Mouse (Mus musculus) intestine, embryonic 15.5 days (tissue): Measurements from ENCODE around the gene Iqgap2. TPM values are rescaled to one million over a fixed set of nuclear protein-coding genes. Genes with fewer than 3 reads are reported as not detected.

Source experiments
- ATAC-seq: fragments of 200-750 bp; cut with Nextera tagmentation; 2 replicates; pipeline ENCODE4 v1.8.0; 2017; ENCODE audit warnings: moderate TSS enrichment, moderate library complexity
- H3K27ac ChIP-seq: fragments of 300-500 bp; sonication (generic); 2 replicates; pipeline ENCODE4 v1.5.1; 2015; ENCODE audit warnings: mild to moderate bottlenecking, inconsistent platforms
- H3K27me3 ChIP-seq: fragments of 300-500 bp; sonication (generic); replicated peaks from 2 replicates; pipeline ENCODE4 v1.6.1; 2015; ENCODE audit warnings: inconsistent platforms
- H3K36me3 ChIP-seq: fragments of 300-500 bp; sonication (generic); 2 replicates; pipeline ENCODE4 v1.6.1; 2015; ENCODE audit warnings: inconsistent platforms
- H3K4me1 ChIP-seq: fragments of 300-500 bp; sonication (generic); replicated peaks from 2 replicates; pipeline ENCODE4 v1.6.1; 2015; ENCODE audit warnings: inconsistent platforms
- H3K4me2 ChIP-seq: fragments of 300-500 bp; sonication (generic); replicated peaks from 2 replicates; pipeline ENCODE4 v1.6.1; 2015; ENCODE audit warnings: mild to moderate bottlenecking, inconsistent platforms
- H3K4me3 ChIP-seq: fragments of 300-500 bp; sonication (generic); replicated peaks from 2 replicates; pipeline ENCODE4 v1.5.1; 2015; ENCODE audit warnings: inconsistent platforms
- H3K9ac ChIP-seq: fragments of 300-500 bp; sonication (generic); 2 replicates; pipeline ENCODE4 v1.6.1; 2015; ENCODE audit warnings: inconsistent platforms
- H3K9me3 ChIP-seq: fragments of 300-500 bp; sonication (generic); 2 replicates; pipeline ENCODE4 v1.6.1; 2016; ENCODE audit warnings: inconsistent platforms
- WGBS: fragments of 180-500 bp; shearing (Covaris S2); methylation state at CpG from one replicate; pipeline ENCODE4 v1.1.7; 2015; 5-methylcytosine and 5-hydroxymethylcytosine counted together
- polyA plus RNA-seq: library from polyadenylated mRNA; unstranded; fragments of >200 nt; fragmentation: Nextera tagmentation; extraction: Ambion mirVana; gene quantifications from 2 replicates; pipeline ENCODE4 v1.2.1, GENCODE M21; 2015

Gene Iqgap2
- polyA plus RNA-seq, 1 experiment from 2014 or later, result 27.3 TPM

DNA sequence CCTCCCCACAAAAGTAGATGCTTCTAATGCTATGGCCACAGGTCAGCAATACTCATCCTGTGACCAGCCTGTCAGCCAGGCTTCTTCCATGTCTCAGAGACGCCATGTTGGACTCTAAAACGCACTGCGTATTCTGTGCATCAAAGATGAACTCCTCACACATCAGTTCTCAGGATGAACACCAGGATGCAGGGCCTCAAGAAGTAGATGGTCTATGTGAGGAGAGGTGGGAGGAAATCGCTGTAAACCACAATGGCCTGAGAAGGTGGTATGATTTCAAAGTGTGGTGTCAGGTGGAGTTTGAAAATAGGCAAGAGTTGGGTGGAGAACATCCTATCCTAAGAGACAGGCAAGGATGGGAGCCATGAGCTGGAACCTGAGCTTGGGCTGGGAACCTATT lies 1.4 kb upstream of the Iqgap2 start:
- H3K9me3 ChIP-seq, result no peaks in the 10 kb centered on the region
- no peaks in the 10 kb centered on the region for H3K27me3 ChIP-seq
- H3K4me1 ChIP-seq, result peaks cover 12% of the 10 kb centered on the region; the same call in 1 of the 2 replicates
- no peak overlapping the region for H3K9ac ChIP-seq
- 90% methylated on average over 4 of the region's 4 CpGs for WGBS
- ATAC-seq, result no peak
- H3K27ac ChIP-seq, result no peak overlapping the region
- no peaks in the 10 kb centered on the region for H3K36me3 ChIP-seq
- no peak overlapping the region for H3K4me2 ChIP-seq
- H3K4me3 ChIP-seq, result no peak overlapping the region

DNA sequence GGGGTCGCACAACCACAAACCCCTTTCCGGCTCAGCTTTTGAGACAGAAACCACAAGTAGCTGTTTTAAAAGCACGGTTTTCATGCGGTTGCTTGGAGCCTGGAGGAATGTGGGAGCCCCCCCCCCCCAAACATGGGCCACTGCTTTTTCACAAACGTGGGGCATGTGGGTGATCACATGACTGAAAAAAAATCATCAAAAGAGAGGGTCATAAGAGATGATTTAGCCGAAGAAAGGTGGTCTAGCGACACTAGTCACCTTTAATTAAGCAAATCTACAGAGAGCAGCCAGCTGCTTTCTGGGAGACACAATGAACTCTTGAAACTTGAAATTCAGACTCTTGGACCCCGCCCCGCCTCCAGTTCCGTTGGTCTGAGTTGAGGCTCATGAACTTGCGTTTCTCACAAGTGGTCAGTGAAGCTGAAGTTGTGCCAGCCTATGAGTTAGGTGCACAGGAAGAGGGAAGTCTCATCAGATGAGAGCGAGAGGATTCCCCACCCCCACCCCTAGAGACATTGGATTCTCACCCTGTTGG lies 956 bp upstream of the Iqgap2 start:
- 23% methylated on average over 12 of the region's 12 CpGs for WGBS
- Histone ChIP-seq H3K27ac (peak overlapping the region; percentile 48; the same call in 1 of the 2 replicates), H3K27me3 (no peaks in the 10 kb centered on the region), H3K36me3 (no peaks in the 10 kb centered on the region), H3K9ac (peak overlapping the region; percentile 83), H3K4me1 (peaks cover 12% of the 10 kb centered on the region; the same call in 1 of the 2 replicates), H3K9me3 (no peaks in the 10 kb centered on the region), H3K4me3 (peak overlapping the region; percentile 80), H3K4me2 (peak overlapping the region; percentile 95)
- ATAC-seq, result no peak

DNA sequence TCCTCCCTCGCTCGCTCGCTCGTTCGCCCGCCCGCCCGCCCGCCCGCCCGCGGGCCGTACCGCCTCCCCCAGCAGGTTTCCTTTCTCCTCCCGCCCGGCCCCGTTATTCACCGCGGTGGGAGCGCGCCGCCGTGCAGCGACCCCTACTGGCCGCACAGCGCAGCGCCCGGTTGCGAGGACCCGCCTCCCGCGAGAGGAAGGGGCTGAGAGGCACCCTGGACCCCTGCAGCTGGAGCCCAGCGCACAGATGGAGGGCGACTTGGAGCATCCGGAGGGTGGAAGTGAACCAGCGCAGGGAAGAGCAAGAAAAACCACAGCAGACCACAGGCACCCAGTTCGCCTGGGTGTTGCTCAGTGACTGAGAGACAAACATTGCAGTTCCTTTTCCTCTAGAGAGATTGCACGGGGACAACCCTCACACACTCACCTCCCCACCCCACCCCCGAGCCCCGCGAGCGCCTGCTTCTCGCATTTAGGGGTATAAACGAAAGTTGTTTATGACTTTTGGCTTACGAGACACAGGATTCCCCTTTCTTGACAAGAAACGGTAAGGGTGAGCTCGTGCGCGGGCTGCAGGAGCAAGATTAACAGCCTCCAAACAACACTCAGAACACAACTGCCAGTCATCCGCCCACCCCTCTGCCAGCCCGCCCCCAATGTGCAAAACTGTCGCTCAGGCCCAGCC lies 346 bp upstream of the Iqgap2 start:
- Histone ChIP-seq H3K36me3 (no peaks in the 10 kb centered on the region), H3K27ac (peak overlapping the region; percentile 81), H3K9ac (peak overlapping the region; percentile 83), H3K27me3 (no peaks in the 10 kb centered on the region), H3K4me1 (peaks cover 12% of the 10 kb centered on the region; the same call in 1 of the 2 replicates), H3K4me3 (peak overlapping the region; percentile 80), H3K4me2 (peak overlapping the region; percentile 95), H3K9me3 (no peaks in the 10 kb centered on the region)
- peak; percentile 86 for ATAC-seq
- under 1% methylated on average over 36 of the region's 52 CpGs for WGBS

DNA sequence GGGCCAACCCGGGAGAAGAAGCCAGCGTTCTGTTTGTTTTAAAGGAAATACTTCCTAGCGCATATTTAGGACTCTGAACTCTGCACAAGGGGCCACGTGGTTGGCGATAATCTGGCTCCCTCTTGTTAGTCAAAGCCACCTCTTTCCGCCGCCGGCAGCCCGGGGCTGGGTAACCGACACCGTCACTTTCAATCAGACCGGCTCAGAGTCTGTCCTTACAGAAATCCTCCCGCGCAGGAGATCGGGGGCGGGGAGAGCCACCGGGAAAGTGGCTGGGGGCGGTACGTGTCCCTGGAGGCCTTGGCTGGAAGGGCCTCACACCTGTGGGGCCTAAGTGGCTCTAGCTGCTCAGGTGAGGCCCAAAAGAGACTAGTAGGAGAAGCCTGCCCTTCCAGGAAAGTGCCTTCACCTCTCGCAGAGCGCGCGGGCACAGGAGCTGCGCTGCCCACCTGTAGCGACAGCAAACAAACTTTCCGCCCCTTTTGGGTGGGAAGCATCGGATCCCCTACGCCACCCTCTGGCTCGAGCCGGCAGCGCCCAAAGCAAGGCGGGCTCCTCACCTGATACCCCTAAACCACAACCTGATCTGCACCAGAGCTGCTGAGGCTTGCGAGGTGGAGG lies 761 bp downstream of the Iqgap2 start:
- Histone ChIP-seq H3K4me1 (peaks cover 12% of the 10 kb centered on the region; the same call in 1 of the 2 replicates), H3K27me3 (no peaks in the 10 kb centered on the region), H3K9ac (peak overlapping the region; percentile 83), H3K4me3 (peak overlapping the region; percentile 80), H3K9me3 (no peaks in the 10 kb centered on the region), H3K27ac (peak overlapping the region; percentile 81), H3K4me2 (peak overlapping the region; percentile 95), H3K36me3 (no peaks in the 10 kb centered on the region)
- peak; percentile 79 for ATAC-seq
- WGBS, result under 1% methylated on average over 33 of the region's 33 CpGs

DNA sequence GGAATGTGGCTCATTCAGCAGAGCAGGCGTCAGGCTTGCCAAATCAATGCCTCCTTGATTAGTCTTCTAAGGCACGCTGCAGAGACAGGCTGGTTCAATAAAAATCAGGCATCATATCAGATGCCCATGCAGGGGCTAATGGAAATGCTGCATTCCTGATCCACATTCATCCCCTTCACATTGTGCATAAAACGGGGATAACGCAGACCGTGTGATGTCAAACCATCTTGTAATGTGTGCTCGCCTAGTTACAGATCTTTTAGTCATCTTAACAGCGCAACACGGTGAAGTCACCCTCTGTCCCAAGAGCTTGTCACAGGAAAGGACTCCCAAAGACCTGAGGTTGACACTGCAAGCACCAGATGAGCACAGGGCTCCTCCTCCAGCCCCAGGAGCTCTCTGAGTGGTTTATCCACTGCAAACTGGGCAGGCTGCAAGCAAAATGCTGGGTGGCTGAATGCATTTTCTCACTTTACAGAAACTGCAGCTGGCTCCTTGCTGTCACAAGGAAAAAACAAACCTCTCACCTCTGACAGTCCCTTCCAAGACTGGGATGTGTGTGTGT lies 1.7 kb downstream of the Iqgap2 start:
- ATAC-seq, result no peak
- no peaks in the 10 kb centered on the region for H3K36me3 ChIP-seq
- WGBS, result 25% methylated on average over 8 of the region's 8 CpGs
- peak overlapping the region; percentile 80 for H3K4me3 ChIP-seq
- peaks cover 12% of the 10 kb centered on the region; the same call in 1 of the 2 replicates for H3K4me1 ChIP-seq
- no peaks in the 10 kb centered on the region for H3K9me3 ChIP-seq
- H3K27ac ChIP-seq, result peak overlapping the region; percentile 32
- peak overlapping the region; percentile 30; the same call in 1 of the 2 replicates for H3K9ac ChIP-seq
- peak overlapping the region; percentile 95 for H3K4me2 ChIP-seq
- H3K27me3 ChIP-seq, result no peaks in the 10 kb centered on the region

DNA sequence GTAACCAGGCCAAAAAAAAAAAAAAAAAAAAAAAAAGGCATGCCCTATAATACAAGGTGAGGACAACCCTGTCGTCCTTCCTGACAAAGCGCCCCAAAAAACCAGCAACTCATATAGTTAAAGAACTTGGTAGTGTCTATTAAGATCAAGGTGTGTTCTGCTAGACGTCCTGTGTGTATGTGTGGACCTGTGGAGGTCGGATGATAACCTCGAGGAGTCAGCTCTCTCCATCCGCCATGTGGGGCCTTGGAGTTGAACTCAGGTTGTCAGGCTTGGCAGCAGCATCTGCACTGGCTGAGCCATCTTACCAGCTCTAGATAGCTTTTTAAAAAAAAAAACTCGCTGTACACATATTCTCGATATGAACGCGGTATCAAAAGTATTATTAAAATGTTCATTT lies 2.4 kb downstream of the Iqgap2 start:
- 89% methylated on average over 10 of the region's 10 CpGs for WGBS

DNA sequence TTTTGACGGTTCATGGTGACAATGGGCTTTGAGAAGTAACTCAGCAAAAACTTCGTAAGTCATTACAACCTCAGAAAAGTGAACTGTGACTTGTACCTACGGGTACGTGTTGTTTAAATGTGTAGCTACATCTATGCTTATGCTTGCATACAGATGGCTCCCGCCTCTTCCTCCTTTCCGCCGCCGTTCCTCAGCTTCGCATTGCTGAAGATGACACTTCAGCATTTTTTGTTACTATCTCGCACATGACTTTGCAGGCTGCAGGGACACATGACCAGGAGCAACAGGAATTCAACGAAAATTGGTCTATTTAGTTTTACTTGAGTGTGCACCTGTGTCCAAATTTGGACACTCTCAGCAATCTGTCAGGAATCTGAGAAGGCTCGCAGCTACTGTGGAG lies 3.1 kb downstream of the Iqgap2 start:
- Histone ChIP-seq H3K9ac (no peak overlapping the region), H3K36me3 (no peaks in the 10 kb centered on the region), H3K27ac (no peak overlapping the region), H3K27me3 (no peaks in the 10 kb centered on the region), H3K9me3 (no peaks in the 10 kb centered on the region), H3K4me1 (peaks cover 19% of the 10 kb centered on the region), H3K4me3 (no peak overlapping the region), H3K4me2 (no peak overlapping the region)
- 89% methylated on average over 12 of the region's 12 CpGs for WGBS
- ATAC-seq, result no peak

More for the DNA sequence above, 2.4 kb downstream of the Iqgap2 start:
- Histone ChIP-seq H3K9ac (no peak overlapping the region), H3K27me3 (no peaks in the 10 kb centered on the region), H3K36me3 (no peaks in the 10 kb centered on the region), H3K27ac (no peak overlapping the region), H3K4me1 (peaks cover 12% of the 10 kb centered on the region; the same call in 1 of the 2 replicates), H3K9me3 (no peaks in the 10 kb centered on the region), H3K4me3 (no peak overlapping the region), H3K4me2 (peak overlapping the region; percentile 95; the same call in 1 of the 2 replicates)
- no peak for ATAC-seq

DNA sequence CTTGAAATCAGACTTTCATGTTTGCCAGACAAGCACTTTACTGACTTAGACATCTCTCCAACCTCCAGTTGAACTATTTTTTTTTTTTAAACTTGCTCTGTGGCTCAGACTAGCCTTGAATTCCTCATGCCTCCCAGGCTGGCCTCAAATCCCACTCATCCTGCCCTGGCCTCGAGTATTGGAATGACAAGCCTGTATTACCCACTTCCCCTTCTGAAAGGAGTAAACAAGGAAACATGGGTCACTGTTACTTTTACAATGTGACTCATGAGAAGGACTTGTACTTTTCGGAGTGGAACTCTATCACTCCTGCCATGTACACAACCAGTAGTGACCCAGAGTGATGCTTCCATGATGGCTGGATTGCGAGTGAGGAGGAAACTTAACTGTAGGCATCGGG lies 3.6 kb downstream of the Iqgap2 start:
- Histone ChIP-seq H3K9me3 (no peaks in the 10 kb centered on the region), H3K4me2 (no peak overlapping the region), H3K4me1 (peaks cover 20% of the 10 kb centered on the region), H3K27ac (no peak overlapping the region), H3K4me3 (no peak overlapping the region), H3K36me3 (no peaks in the 10 kb centered on the region), H3K27me3 (no peaks in the 10 kb centered on the region), H3K9ac (no peak overlapping the region)
- 78% methylated on average over 4 of the region's 4 CpGs for WGBS
- ATAC-seq, result no peak

DNA sequence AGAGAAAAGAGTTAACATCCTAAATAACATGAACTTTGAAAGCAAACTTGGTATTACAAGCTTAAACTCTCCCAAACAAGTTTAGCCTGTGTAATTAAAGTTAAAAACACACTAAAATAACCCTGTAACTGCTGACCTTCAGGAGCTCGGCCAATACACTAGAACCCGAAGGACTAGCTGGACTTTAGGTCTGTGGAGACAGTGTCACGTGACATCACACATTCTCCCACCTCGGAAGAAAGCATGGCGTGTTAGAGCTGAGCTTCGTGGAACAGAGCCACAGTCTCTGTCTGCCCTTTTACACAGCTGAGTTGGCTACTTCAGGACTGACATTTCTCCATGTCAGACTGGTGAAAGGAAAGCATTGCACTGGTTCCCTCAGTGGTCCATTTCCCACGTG lies 4.3 kb downstream of the Iqgap2 start:
- Histone ChIP-seq H3K27ac (no peak overlapping the region), H3K4me1 (peaks cover 17% of the 10 kb centered on the region), H3K27me3 (no peaks in the 10 kb centered on the region), H3K9me3 (no peaks in the 10 kb centered on the region), H3K36me3 (no peaks in the 10 kb centered on the region), H3K4me3 (no peak overlapping the region), H3K9ac (no peak overlapping the region), H3K4me2 (no peak overlapping the region)
- no peak for ATAC-seq
- WGBS, result 81% methylated on average over 7 of the region's 7 CpGs

DNA sequence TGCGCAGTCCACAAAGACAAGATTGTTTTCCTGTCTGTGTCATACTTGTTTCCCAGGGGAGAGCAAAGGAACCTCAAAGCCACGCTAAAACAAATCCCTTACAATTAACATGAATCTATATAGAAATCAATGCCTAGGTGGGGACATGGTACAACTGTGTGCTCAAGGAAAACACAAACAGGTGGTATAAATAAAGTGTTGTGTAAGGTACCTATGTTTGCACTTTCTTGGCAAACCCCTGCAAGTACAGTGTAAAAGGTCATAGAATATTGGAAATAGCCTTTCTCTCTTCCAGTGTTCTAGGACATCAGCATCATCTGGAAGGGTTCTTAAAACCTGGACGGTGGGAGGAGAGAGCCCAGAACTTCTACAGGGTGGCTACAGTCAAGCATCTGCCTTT lies 7.3 kb downstream of the Iqgap2 start:
- H3K9ac ChIP-seq, result no peak overlapping the region
- no peak overlapping the region for H3K4me3 ChIP-seq
- no peak overlapping the region for H3K27ac ChIP-seq
- no peak overlapping the region for H3K4me2 ChIP-seq
- H3K4me1 ChIP-seq, result peaks cover 10% of the 10 kb centered on the region; the same call in 1 of the 2 replicates
- H3K36me3 ChIP-seq, result no peaks in the 10 kb centered on the region
- no peaks in the 10 kb centered on the region for H3K9me3 ChIP-seq
- ATAC-seq, result no peak
- WGBS, result 81% methylated on average over 3 of the region's 3 CpGs
- H3K27me3 ChIP-seq, result no peaks in the 10 kb centered on the region

DNA sequence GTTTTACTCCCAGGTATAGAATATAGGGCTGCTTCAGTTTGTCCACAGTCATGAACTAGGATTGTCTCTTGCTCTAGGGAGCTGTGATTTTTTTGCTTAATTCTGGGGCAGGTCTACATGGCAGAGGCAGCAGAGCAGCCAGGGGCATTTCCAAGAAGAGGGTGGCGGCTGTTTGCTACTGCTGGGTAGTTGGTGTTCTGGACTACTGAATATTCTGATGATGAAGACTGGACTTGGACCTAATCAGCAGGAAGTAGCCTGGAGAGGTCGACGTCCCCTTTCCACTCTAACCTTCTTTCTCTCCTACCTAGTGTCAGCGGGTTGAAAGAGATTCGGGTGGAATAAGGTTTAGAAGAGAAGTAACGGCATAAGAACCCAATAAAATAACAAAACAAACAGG lies 9.7 kb downstream of the Iqgap2 start:
- H3K9me3 ChIP-seq, result no peaks in the 10 kb centered on the region
- H3K4me1 ChIP-seq, result peaks cover 8% of the 10 kb centered on the region; the same call in 1 of the 2 replicates
- no peaks in the 10 kb centered on the region for H3K27me3 ChIP-seq
- H3K36me3 ChIP-seq, result no peaks in the 10 kb centered on the region
- no peak overlapping the region for H3K27ac ChIP-seq
- no peak for ATAC-seq
- no peak overlapping the region for H3K9ac ChIP-seq
- H3K4me3 ChIP-seq, result no peak overlapping the region
- 77% methylated on average over 6 of the region's 6 CpGs for WGBS
- no peak overlapping the region for H3K4me2 ChIP-seq

DNA sequence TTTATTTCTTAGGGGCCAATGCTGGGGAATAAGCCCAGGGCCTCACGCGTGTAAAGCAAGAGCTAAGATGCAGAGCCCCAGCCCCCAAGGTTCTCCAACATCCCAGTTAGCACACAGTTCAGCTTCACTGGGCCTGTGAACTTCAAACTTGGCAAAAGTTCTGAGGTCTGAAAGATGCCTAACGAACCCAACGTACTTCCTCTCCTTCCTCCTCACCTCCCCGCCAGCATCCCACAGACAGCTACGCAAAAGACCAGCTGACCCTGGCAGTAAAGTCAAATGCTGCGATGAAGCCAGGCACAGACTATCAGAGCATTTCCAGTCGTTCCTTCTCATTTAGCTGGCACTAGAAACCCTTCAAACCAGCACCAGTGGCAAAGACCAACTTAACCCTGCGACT lies 10.3 kb downstream of the Iqgap2 start:
- H3K9me3 ChIP-seq, result no peaks in the 10 kb centered on the region
- H3K4me2 ChIP-seq, result no peak overlapping the region
- WGBS, result 90% methylated on average over 9 of the region's 9 CpGs
- H3K36me3 ChIP-seq, result no peaks in the 10 kb centered on the region
- H3K4me3 ChIP-seq, result no peak overlapping the region
- H3K9ac ChIP-seq, result no peak overlapping the region
- H3K4me1 ChIP-seq, result peaks cover 8% of the 10 kb centered on the region; the same call in 1 of the 2 replicates
- no peaks in the 10 kb centered on the region for H3K27me3 ChIP-seq
- no peak overlapping the region for H3K27ac ChIP-seq
- no peak for ATAC-seq
